Mouse (Mus musculus) spleen, postnatal 36 days (tissue): ENCODE data around the gene Fam53b.
A peak's percentile ranks its signal among the peaks of the same experiment; 100 is the strongest.

Experiments used
- DNase-seq, 2 experiments: peaks; one replicate each; pipeline ENCODE4 v3.0.0; 2022; ENCODE audit warnings: low spot score in 2 of 2, mixed read lengths in 1 of 2

The Fam53b gene

GRCm38 (mm10) chr7:132813416-132814088, at the start of gene Fam53b:
TSS of gene Fam53b (minus strand) at chr7:132813886.
- peak; percentile 67 to 71 for DNase-seq

GRCm38 (mm10) chr7:132859042-132859958, 45.6 kb upstream of the Fam53b start, which contains the start of gene Abraxas2:
TSS of gene Abraxas2 (plus strand) at chr7:132859225.
- peak; percentile 93 for DNase-seq

- DNase-seq, result no peak
Measured at GRCm38 (mm10) chr7:132858043-132858608, 44.4 kb upstream of the Fam53b start.

- no peak for DNase-seq
Measured at GRCm38 (mm10) chr7:132856083-132856482, 42.4 kb upstream of the Fam53b start.

- no peak for DNase-seq
Measured at GRCm38 (mm10) chr7:132853946-132854345, 40.3 kb upstream of the Fam53b start.

- no peak for DNase-seq
Measured at GRCm38 (mm10) chr7:132853361-132853760, 39.7 kb upstream of the Fam53b start.

GRCm38 (mm10) chr7:132852173-132852844, 38.6 kb upstream of the Fam53b start, which contains the start of gene Eef1akmt2:
TSS of gene Eef1akmt2 (minus strand) at chr7:132852673.
- peak; percentile 81 to 84 for DNase-seq

- DNase-seq, result no peak
Measured at GRCm38 (mm10) chr7:132843152-132843551, 29.5 kb upstream of the Fam53b start.

GRCm38 (mm10) chr7:132842455-132842854, 28.8 kb upstream of the Fam53b start:
- no peak for DNase-seq

GRCm38 (mm10) chr7:132841287-132841686, 27.6 kb upstream of the Fam53b start:
- DNase-seq, result no peak

- no peak for DNase-seq
Measured at GRCm38 (mm10) chr7:132830955-132831354, 17.3 kb upstream of the Fam53b start.

- no peak for DNase-seq
Measured at GRCm38 (mm10) chr7:132824346-132825022, 10.8 kb upstream of the Fam53b start.

GRCm38 (mm10) chr7:132823832-132824231, 10.1 kb upstream of the Fam53b start:
- DNase-seq, result no peak

- no peak for DNase-seq
Measured at GRCm38 (mm10) chr7:132820692-132821091, 7.0 kb upstream of the Fam53b start.

- DNase-seq, result no peak
Measured at GRCm38 (mm10) chr7:132817056-132817455, 3.4 kb upstream of the Fam53b start.

GRCm38 (mm10) chr7:132816528-132816927, 2.8 kb upstream of the Fam53b start:
- no peak for DNase-seq

GRCm38 (mm10) chr7:132815081-132815480, 1.4 kb upstream of the Fam53b start:
- no peak for DNase-seq

GRCm38 (mm10) chr7:132814089-132814450, 384 bp upstream of the Fam53b start:
- no peak for DNase-seq

GRCm38 (mm10) chr7:132812619-132813415, 869 bp downstream of the Fam53b start:
- peak; percentile 68 to 70 for DNase-seq
